Mouse (Mus musculus): ENCODE data around the gene Ddx28. TPM values are rescaled to one million over a fixed set of nuclear protein-coding genes. Genes with fewer than 3 reads are reported as not detected.
A peak's percentile ranks its signal among the peaks of the same experiment; 100 is the strongest.
"Not testable (repeated sequence)": the region's sequence is repeated elsewhere in the genome, so short reads cannot be mapped to it uniquely, and the experiment has no call there.

Ddx28 gene
- polyA plus RNA-seq, 1 experiment from 2014 or later: 7.5 TPM

DNA sequence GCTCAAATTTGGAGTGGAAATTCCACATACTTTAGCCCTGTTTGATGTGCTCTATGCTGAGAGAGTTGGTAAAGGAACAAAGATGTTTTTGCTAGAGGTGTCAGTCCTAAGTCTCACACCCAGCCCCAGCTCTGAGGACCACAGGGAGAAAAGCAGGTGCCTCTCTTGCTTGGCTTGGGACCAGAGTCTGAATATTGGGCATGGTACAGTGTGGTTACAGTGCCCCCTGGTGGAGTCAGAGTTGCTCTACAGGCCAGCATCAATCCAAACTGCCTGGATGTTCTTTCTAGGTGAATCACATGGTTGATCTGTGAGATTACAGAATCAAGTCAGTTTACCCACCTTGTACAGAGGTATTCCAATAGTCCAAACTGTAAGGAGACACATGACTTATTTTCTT is 10.8 kb upstream of the Ddx28 start:
- no peak for ATAC-seq
- peak; percentile 97 for TF ChIP-seq CTCF (IDR thresholded peaks at IDR 0.05; ENCODE audit: low read depth)

DNA sequence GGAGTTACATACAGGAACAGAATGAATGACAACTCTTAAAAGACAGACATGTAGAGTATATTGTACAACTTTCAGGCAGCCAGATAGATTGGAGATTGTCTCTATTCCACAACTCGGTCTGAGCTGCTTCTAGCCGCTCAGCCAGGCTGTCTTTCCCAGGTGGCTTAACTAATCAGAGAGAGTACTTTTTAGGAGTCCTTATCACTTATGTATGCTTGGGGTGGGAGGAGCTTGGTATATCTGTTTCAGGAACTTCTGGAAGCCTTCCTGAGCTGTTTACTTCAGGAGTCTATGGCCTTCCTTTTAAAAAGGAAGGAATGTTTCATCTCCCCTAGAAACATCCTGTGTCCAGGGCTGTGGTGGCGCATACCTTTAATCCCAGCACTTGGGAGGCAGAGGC is 6.4 kb upstream of the Ddx28 start:
- Histone ChIP-seq H3K9me3 (ENCODE audit: control insufficient read depth) (no peaks in the 10 kb centered on the region), H3K4me3 (ENCODE audit: low read depth, low read length) (no peak overlapping the region), H3K9ac (ENCODE audit: low read depth, low read length) (no peak overlapping the region), H3K36me3 (ENCODE audit: control insufficient read depth, insufficient read depth) (peaks cover 6% of the 10 kb centered on the region; the same call in 1 of the 2 replicates), H3K27ac (ENCODE audit: low read depth, low read length) (no peak overlapping the region), H3K27me3 (replicated peaks; ENCODE audit: control insufficient read depth, insufficient read depth, low read length) (no peaks in the 10 kb centered on the region), H3K4me2 (replicated peaks; ENCODE audit: low read depth) (no peak overlapping the region), H3K4me1 (replicated peaks; ENCODE audit: control insufficient read depth, insufficient read depth, low read length) (no peaks in the 10 kb centered on the region)
- no peak for TF ChIP-seq CTCF (IDR thresholded peaks at IDR 0.05; ENCODE audit: low read depth)
- 87% methylated on average over 3 of the region's 3 CpGs for WGBS
- no peak for ATAC-seq

More for the DNA sequence above, 10.8 kb upstream of the Ddx28 start:
- Histone ChIP-seq H3K9ac (ENCODE audit: low read depth, low read length) (no peak overlapping the region), H3K27me3 (replicated peaks; ENCODE audit: control insufficient read depth, insufficient read depth, low read length) (no peaks in the 10 kb centered on the region), H3K4me3 (ENCODE audit: low read depth, low read length) (no peak overlapping the region), H3K9me3 (ENCODE audit: control insufficient read depth) (no peaks in the 10 kb centered on the region), H3K4me1 (replicated peaks; ENCODE audit: control insufficient read depth, insufficient read depth, low read length) (no peaks in the 10 kb centered on the region), H3K4me2 (replicated peaks; ENCODE audit: low read depth) (no peak overlapping the region), H3K36me3 (ENCODE audit: control insufficient read depth, insufficient read depth) (no peaks in the 10 kb centered on the region), H3K27ac (ENCODE audit: low read depth, low read length) (no peak overlapping the region)

DNA sequence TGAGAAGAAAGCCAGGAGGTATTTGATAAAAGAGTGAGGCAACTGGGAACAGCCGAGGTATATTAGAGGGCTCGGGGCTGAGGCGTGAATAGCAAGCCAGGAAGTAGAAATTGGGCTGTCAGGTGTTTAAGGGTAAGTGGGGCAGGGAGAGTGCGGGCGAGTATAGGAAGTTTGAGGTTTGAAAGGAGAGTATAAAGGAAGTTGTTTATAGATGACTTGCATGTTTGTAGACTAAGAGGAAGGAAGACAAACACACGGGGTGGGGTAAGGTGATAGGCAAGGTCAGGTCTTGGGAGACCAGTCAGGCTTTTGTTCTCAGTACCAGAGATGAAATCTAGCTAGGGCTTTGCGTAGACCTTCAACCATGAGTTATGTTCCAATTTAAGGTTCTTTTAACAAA is 5.4 kb upstream of the Ddx28 start:
- Histone ChIP-seq H3K9ac (ENCODE audit: low read depth, low read length) (no peak overlapping the region), H3K4me3 (ENCODE audit: low read depth, low read length) (no peak overlapping the region), H3K9me3 (ENCODE audit: control insufficient read depth) (no peaks in the 10 kb centered on the region), H3K4me2 (replicated peaks; ENCODE audit: low read depth) (no peak overlapping the region), H3K27ac (ENCODE audit: low read depth, low read length) (no peak overlapping the region), H3K4me1 (replicated peaks; ENCODE audit: control insufficient read depth, insufficient read depth, low read length) (no peaks in the 10 kb centered on the region), H3K27me3 (replicated peaks; ENCODE audit: control insufficient read depth, insufficient read depth, low read length) (no peaks in the 10 kb centered on the region), H3K36me3 (ENCODE audit: control insufficient read depth, insufficient read depth) (peaks cover 6% of the 10 kb centered on the region; the same call in 1 of the 2 replicates)
- TF ChIP-seq CTCF (IDR thresholded peaks at IDR 0.05; ENCODE audit: low read depth): no peak
- no peak for ATAC-seq
- 82% methylated on average over 7 of the region's 7 CpGs for WGBS

DNA sequence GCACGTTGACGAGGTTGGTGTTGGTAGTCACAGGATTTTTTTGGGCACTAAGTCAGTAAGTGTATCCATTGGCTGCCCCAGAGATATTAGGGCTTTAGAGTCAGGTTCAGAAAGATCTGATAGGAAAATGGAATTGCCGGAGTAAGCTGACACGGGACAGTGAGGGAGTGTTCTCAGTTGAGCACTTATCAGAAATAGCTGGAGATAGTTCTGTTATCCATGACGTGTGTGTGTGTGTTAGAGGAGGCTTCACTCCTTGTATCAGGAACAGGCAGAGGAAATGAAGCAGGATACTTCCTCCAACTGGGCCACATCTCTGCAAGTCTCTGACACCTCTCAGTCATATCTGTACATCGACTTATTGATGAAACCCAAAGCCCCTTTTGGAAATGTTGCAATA is 4.6 kb upstream of the Ddx28 start:
- peaks cover 6% of the 10 kb centered on the region; the same call in 1 of the 2 replicates for H3K36me3 ChIP-seq (ENCODE audit: control insufficient read depth, insufficient read depth)
- no peaks in the 10 kb centered on the region for H3K9me3 ChIP-seq (ENCODE audit: control insufficient read depth)
- H3K9ac ChIP-seq (ENCODE audit: low read depth, low read length): no peak overlapping the region
- H3K27me3 ChIP-seq (replicated peaks; ENCODE audit: control insufficient read depth, insufficient read depth, low read length): no peaks in the 10 kb centered on the region
- no peak for ATAC-seq
- TF ChIP-seq CTCF (IDR thresholded peaks at IDR 0.05; ENCODE audit: low read depth): no peak
- H3K4me1 ChIP-seq (replicated peaks; ENCODE audit: control insufficient read depth, insufficient read depth, low read length): no peaks in the 10 kb centered on the region
- H3K4me2 ChIP-seq (replicated peaks; ENCODE audit: low read depth): no peak overlapping the region
- 87% methylated on average over 6 of the region's 6 CpGs for WGBS
- H3K4me3 ChIP-seq (ENCODE audit: low read depth, low read length): no peak overlapping the region
- H3K27ac ChIP-seq (ENCODE audit: low read depth, low read length): no peak overlapping the region

DNA sequence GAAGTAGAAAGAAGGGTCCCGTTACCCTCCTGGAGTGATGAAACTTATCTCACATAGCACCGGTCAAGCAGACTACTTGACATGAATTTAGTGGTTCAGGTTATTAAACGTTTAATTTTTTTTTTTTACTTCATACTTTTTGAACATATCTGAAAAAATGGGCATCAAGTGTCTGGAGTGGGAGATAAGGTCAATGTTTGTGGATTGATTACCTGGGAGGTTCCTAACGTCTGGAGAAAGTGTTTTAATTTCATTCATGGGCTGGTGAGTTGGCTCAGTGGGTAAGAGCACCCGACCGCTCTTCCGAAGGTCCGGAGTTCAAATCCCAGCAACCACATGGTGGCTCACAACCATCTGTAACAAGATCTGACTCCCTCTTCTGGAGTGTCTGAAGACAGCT is 521 bp upstream of the Ddx28 start:
- not testable (repeated sequence) for H3K9me3 ChIP-seq (ENCODE audit: control insufficient read depth); H3K27me3 ChIP-seq (replicated peaks; ENCODE audit: control insufficient read depth, insufficient read depth, low read length); H3K9ac ChIP-seq (ENCODE audit: low read depth, low read length); ATAC-seq; H3K36me3 ChIP-seq (ENCODE audit: control insufficient read depth, insufficient read depth); H3K4me1 ChIP-seq (replicated peaks; ENCODE audit: control insufficient read depth, insufficient read depth, low read length)
- H3K4me3 ChIP-seq (ENCODE audit: low read depth, low read length): peak overlapping the region; percentile 90; the same call in 1 of the 2 replicates
- peak overlapping the region; percentile 74; the same call in 1 of the 2 replicates for H3K27ac ChIP-seq (ENCODE audit: low read depth, low read length)
- WGBS: 75% methylated on average over 8 of the region's 8 CpGs
- peak overlapping the region; percentile 96 for H3K4me2 ChIP-seq (replicated peaks; ENCODE audit: low read depth)

DNA sequence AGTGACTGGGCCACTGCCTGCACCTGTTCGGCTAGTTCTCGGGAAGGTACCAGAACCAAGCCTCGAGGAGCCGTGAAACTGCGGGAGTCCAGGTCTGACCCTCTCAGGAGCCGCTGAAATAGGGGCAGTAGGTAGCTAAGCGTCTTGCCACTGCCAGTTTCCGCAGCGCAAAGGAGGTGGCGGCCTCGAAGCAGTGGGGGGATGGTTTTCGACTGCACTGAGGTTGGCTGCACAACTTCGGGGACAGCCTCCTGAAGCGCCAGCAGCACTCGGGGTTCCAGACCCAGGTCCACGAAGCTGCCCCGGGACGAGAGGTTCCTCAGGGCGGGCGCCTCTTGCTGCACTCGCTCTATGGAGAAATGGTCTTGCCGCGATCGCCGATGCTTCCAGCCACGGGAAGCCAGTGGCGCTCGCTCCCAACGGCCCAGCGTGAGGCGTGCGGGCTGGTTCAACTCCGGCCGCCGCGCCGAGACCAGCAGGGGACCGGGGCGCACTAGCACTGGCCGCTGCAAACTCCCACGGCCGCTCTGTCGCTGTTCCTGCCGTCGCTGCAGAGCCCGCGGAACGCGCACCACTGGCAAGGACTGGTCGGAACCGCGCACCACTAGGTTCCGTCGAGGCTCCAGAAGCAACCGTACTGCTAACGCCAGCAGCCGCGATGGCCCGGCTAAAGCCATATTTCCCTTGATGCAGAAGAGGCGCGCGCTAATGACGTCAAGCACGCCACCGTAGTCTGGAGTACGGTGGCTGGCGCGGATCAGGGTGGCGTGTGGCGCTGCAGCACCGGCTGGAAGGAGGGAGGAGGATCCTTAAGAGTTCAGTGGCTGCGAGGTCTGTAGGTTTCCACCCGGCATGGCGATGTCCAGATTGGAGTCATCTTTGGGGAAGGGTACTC is 687 bp downstream of the Ddx28 start:
- peak; percentile 29 for TF ChIP-seq CTCF (IDR thresholded peaks at IDR 0.05; ENCODE audit: low read depth)
- WGBS: under 1% methylated on average over 74 of the region's 74 CpGs
- peak overlapping the region; percentile 91 for H3K9ac ChIP-seq (ENCODE audit: low read depth, low read length)
- H3K4me2 ChIP-seq (replicated peaks; ENCODE audit: low read depth): peak overlapping the region; percentile 96
- H3K4me1 ChIP-seq (replicated peaks; ENCODE audit: control insufficient read depth, insufficient read depth, low read length): peaks cover 5% of the 10 kb centered on the region; the same call in 1 of the 2 replicates
- H3K27ac ChIP-seq (ENCODE audit: low read depth, low read length): peak overlapping the region; percentile 74
- peak; percentile 96 for ATAC-seq
- H3K27me3 ChIP-seq (replicated peaks; ENCODE audit: control insufficient read depth, insufficient read depth, low read length): no peaks in the 10 kb centered on the region
- H3K9me3 ChIP-seq (ENCODE audit: control insufficient read depth): no peaks in the 10 kb centered on the region
- peak overlapping the region; percentile 90 for H3K4me3 ChIP-seq (ENCODE audit: low read depth, low read length)
- H3K36me3 ChIP-seq (ENCODE audit: control insufficient read depth, insufficient read depth): peaks cover 4% of the 10 kb centered on the region; the same call in 1 of the 2 replicates
